Mouse (Mus musculus) cortical plate, adult 2 months (tissue): ENCODE data around the gene Ciita.

ENCODE experiments used
- CTCF ChIP-seq: fragments of 200-500 bp; IDR thresholded peaks from 2 replicates; pipeline ENCODE4 v1.5.1; 2011; ENCODE audit warnings: mild to moderate bottlenecking, control low read depth, low read length; ENCODE audit not compliant: insufficient read depth; ENCODE audit errors: extremely low read depth
- POLR2A ChIP-seq: fragments of 200-500 bp; IDR thresholded peaks from 2 replicates; pipeline ENCODE4 v1.6.1; 2011; ENCODE audit warnings: mild to moderate bottlenecking, low read length, control low read depth; ENCODE audit not compliant: insufficient read depth; ENCODE audit errors: extremely low read depth

DNA sequence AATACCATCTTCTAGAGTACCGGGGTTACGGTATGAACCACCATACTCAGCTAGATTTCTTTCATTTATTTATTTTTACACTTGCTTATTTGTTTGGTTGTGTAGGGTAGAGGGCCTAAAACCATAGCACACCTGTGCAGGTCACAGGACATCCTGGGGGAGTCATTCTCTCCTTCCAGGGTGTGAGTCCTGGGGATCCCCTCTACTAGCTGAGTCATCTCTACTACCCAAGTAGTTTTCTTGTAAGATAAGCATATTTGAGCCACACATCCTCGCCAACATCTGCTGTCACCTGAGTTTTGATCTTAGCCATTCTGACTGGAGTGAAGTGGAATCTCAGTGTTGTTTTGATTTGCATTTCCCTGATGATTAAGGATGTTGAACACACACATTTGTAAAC is 12.7 kb downstream of the Ciita start:
- TF ChIP-seq CTCF (no peak), POLR2A (no peak)
